ENCODE assay signal across 8 mouse cellular contexts in genomic region chr10:81413310-81414261, GRCm38 (mm10). TPM values are rescaled to one million over a fixed set of nuclear protein-coding genes. Genes with fewer than 3 reads are reported as not detected.
DNase-seq lines count a peak whose midpoint lies in the region; ATAC-seq and TF ChIP-seq lines count a peak whose summit lies in the region.

No protein-coding gene starts in this region.

- no peak overlapping the region for H3K4me2 ChIP-seq in midbrain, embryonic 16.5 days (ENCODE audit: low read length)
- peak overlapping the region; percentile 35 for H3K4me2 ChIP-seq in embryonic facial prominence, embryonic 14.5 days (ENCODE audit: low read depth, low read length)
- H3K4me2 ChIP-seq in heart, embryonic 14.5 days (ENCODE audit: low read length) = peak overlapping the region; percentile 44
- peak overlapping the region; percentile 42 for H3K4me2 ChIP-seq in kidney, postnatal 0 days (ENCODE audit: low read length)
- H3K4me2 ChIP-seq in liver, embryonic 15.5 days = peak overlapping the region; percentile 47
- H3K4me2 ChIP-seq in neural tube, embryonic 15.5 days = peak overlapping the region; percentile 34

- H3K27ac ChIP-seq in midbrain, embryonic 10.5 days (replicated peaks) = peak overlapping the region; percentile 86
- H3K27ac ChIP-seq in midbrain, embryonic 16.5 days (ENCODE audit: low read length) = no peak overlapping the region
- H3K27ac ChIP-seq in embryonic facial prominence, embryonic 14.5 days (replicated peaks; ENCODE audit: low read depth, low read length) = peak overlapping the region; percentile 84
- peak overlapping the region in 1 of 2 experiments; percentile 97; a peak in 2 of 4 replicates for H3K27ac ChIP-seq in heart, embryonic 14.5 days (replicated peaks in 1 of 2; ENCODE audit: control insufficient read depth in 1 of 2, insufficient read depth in 1 of 2, low read depth in 2 of 2, low read length in 2 of 2)
- H3K27ac ChIP-seq in kidney, postnatal 0 days = peak overlapping the region; percentile 75
- H3K27ac ChIP-seq in liver, embryonic 15.5 days (replicated peaks) = peak overlapping the region; percentile 66
- H3K27ac ChIP-seq in neural tube, embryonic 15.5 days (replicated peaks) = peak overlapping the region; percentile 41; the same call in 1 of the 2 replicates

- no peaks in the 10 kb centered on the region for H3K36me3 ChIP-seq in midbrain, embryonic 10.5 days
- H3K36me3 ChIP-seq in midbrain, embryonic 16.5 days (ENCODE audit: control insufficient read depth, insufficient read depth, low read length) = no peaks in the 10 kb centered on the region
- H3K36me3 ChIP-seq in embryonic facial prominence, embryonic 14.5 days (ENCODE audit: control insufficient read depth, insufficient read depth, low read length) = peaks cover 28% of the 10 kb centered on the region; the same call in 1 of the 2 replicates
- peaks cover 22% of the 10 kb centered on the region for H3K36me3 ChIP-seq in heart, embryonic 14.5 days (ENCODE audit: control insufficient read depth, insufficient read depth, low read length)
- no peaks in the 10 kb centered on the region for H3K36me3 ChIP-seq in kidney, postnatal 0 days (ENCODE audit: insufficient read depth, low read length)
- H3K36me3 ChIP-seq in liver, embryonic 15.5 days (replicated peaks) = no peaks in the 10 kb centered on the region
- H3K36me3 ChIP-seq in neural tube, embryonic 15.5 days = peaks cover 2% of the 10 kb centered on the region; the same call in 1 of the 2 replicates

- no peak; the same call in 1 of the 2 replicates for TF ChIP-seq CTCF in kidney, postnatal 0 days (IDR thresholded peaks at IDR 0.05; ENCODE audit: low read depth)

- ATAC-seq in midbrain, embryonic 16.5 days = no peak
- ATAC-seq in embryonic facial prominence, embryonic 14.5 days (ENCODE audit: low read depth) = peak; percentile 5; the same call in 1 of the 2 replicates
- ATAC-seq in heart, embryonic 14.5 days (ENCODE audit: insufficient number of reproducible peaks, insufficient read depth, low FRiP score, low read depth) = no peak
- peak; percentile 26 for ATAC-seq in kidney, postnatal 0 days (replicated peaks; ENCODE audit: low FRiP score, low read depth)
- ATAC-seq in liver, embryonic 15.5 days (ENCODE audit: insufficient read depth) = peak; percentile 18
- no peak for ATAC-seq in neural tube, embryonic 15.5 days (ENCODE audit: low FRiP score)

- peak overlapping the region; percentile 35; the same call in 1 of the 2 replicates for H3K4me3 ChIP-seq in midbrain, embryonic 10.5 days
- no peak overlapping the region for H3K4me3 ChIP-seq in midbrain, embryonic 16.5 days (ENCODE audit: low read depth, low read length)
- H3K4me3 ChIP-seq in embryonic facial prominence, embryonic 14.5 days (ENCODE audit: low read depth, low read length) = peak overlapping the region; percentile 1; the same call in 1 of the 2 replicates
- H3K4me3 ChIP-seq in heart, embryonic 14.5 days (ENCODE audit: control insufficient read depth in 1 of 2, insufficient read depth in 1 of 2, low read depth in 1 of 2, low read length in 2 of 2) = 0 out of 4 replicates have a peak overlapping the region, but pooled peaks of 1 of the 2 experiments have one; percentile 13
- no peak overlapping the region for H3K4me3 ChIP-seq in kidney, postnatal 0 days (replicated peaks; ENCODE audit: low read depth, low read length)
- H3K4me3 ChIP-seq in liver, embryonic 15.5 days (replicated peaks) = peak overlapping the region; percentile 26; the same call in 1 of the 2 replicates
- H3K4me3 ChIP-seq in neural tube, embryonic 15.5 days (replicated peaks) = no peak overlapping the region

- peaks cover 28% of the 10 kb centered on the region for H3K27me3 ChIP-seq in midbrain, embryonic 10.5 days (ENCODE audit: low read depth, poor library complexity, severe bottlenecking)
- no peaks in the 10 kb centered on the region for H3K27me3 ChIP-seq in midbrain, embryonic 16.5 days (ENCODE audit: control insufficient read depth, insufficient read depth, low read depth, low read length)
- H3K27me3 ChIP-seq in embryonic facial prominence, embryonic 14.5 days (replicated peaks; ENCODE audit: control insufficient read depth, insufficient read depth, low read length) = no peaks in the 10 kb centered on the region
- H3K27me3 ChIP-seq in heart, embryonic 14.5 days (ENCODE audit: control insufficient read depth, insufficient read depth, low read length) = no peaks in the 10 kb centered on the region
- no peaks in the 10 kb centered on the region for H3K27me3 ChIP-seq in kidney, postnatal 0 days (ENCODE audit: insufficient read depth, low read length)
- peaks cover 32% of the 10 kb centered on the region for H3K27me3 ChIP-seq in liver, embryonic 15.5 days
- H3K27me3 ChIP-seq in neural tube, embryonic 15.5 days (replicated peaks) = 0 out of 2 replicates have a peak, but pooled peaks cover 2% of the 10 kb centered on the region

- DNase-seq in midbrain, embryonic 10.5 days (ENCODE audit: low spot score) = no peak
- peak; percentile 86 for DNase-seq in embryonic facial prominence, embryonic 14.5 days (ENCODE audit: low spot score)
- DNase-seq in kidney, postnatal 0 days (ENCODE audit: low spot score) = peak; percentile 85
- peak; percentile 74 to 89 for DNase-seq in urinary bladder, postnatal 36 days (ENCODE audit: low spot score in 2 of 2)

- no peaks in the 10 kb centered on the region for H3K9me3 ChIP-seq in midbrain, embryonic 10.5 days (replicated peaks)
- no peaks in the 10 kb centered on the region for H3K9me3 ChIP-seq in midbrain, embryonic 16.5 days (replicated peaks; ENCODE audit: control insufficient read depth, low read length, poor library complexity, severe bottlenecking)
- no peaks in the 10 kb centered on the region for H3K9me3 ChIP-seq in embryonic facial prominence, embryonic 14.5 days (ENCODE audit: control insufficient read depth, low read length)
- H3K9me3 ChIP-seq in heart, embryonic 14.5 days (ENCODE audit: control insufficient read depth, low read length) = no peaks in the 10 kb centered on the region
- H3K9me3 ChIP-seq in kidney, postnatal 0 days (replicated peaks; ENCODE audit: low read length) = no peaks in the 10 kb centered on the region
- no peaks in the 10 kb centered on the region for H3K9me3 ChIP-seq in liver, embryonic 15.5 days (replicated peaks)
- no peaks in the 10 kb centered on the region for H3K9me3 ChIP-seq in neural tube, embryonic 15.5 days (replicated peaks)

- peaks cover 99% of the 10 kb centered on the region for H3K4me1 ChIP-seq in midbrain, embryonic 10.5 days
- peaks cover 22% of the 10 kb centered on the region for H3K4me1 ChIP-seq in midbrain, embryonic 16.5 days (ENCODE audit: control insufficient read depth, insufficient read depth, low read length)
- peaks cover 69% of the 10 kb centered on the region for H3K4me1 ChIP-seq in embryonic facial prominence, embryonic 14.5 days (ENCODE audit: control insufficient read depth, insufficient read depth, low read length)
- H3K4me1 ChIP-seq in heart, embryonic 14.5 days (ENCODE audit: control insufficient read depth in 2 of 2, insufficient read depth in 2 of 2, low read length in 2 of 2) = peaks cover 64 to 92% of the 10 kb centered on the region in 2 experiments
- H3K4me1 ChIP-seq in kidney, postnatal 0 days (replicated peaks; ENCODE audit: insufficient read depth, low read length) = peaks cover 63% of the 10 kb centered on the region
- peaks cover 85% of the 10 kb centered on the region for H3K4me1 ChIP-seq in liver, embryonic 15.5 days (replicated peaks)
- H3K4me1 ChIP-seq in neural tube, embryonic 15.5 days = peaks cover 90% of the 10 kb centered on the region

- 31% methylated on average over 26 of the region's 26 CpGs for WGBS in midbrain, embryonic 10.5 days
- 27% methylated on average over 26 of the region's 26 CpGs for WGBS in midbrain, embryonic 16.5 days
- WGBS in embryonic facial prominence, embryonic 14.5 days = 41% methylated on average over 17 of the region's 26 CpGs
- WGBS in heart, embryonic 14.5 days = 34% methylated on average over 26 of the region's 26 CpGs
- 28% methylated on average over 26 of the region's 26 CpGs for WGBS in kidney, postnatal 0 days
- WGBS in liver, embryonic 15.5 days (ENCODE audit: insufficient replicate concordance) = 18% methylated on average over 26 of the region's 26 CpGs
- 26% methylated on average over 26 of the region's 26 CpGs for WGBS in neural tube, embryonic 15.5 days

- H3K9ac ChIP-seq in midbrain, embryonic 16.5 days (ENCODE audit: low read depth, low read length) = no peak overlapping the region
- peak overlapping the region; percentile 35; the same call in 1 of the 2 replicates for H3K9ac ChIP-seq in embryonic facial prominence, embryonic 14.5 days (ENCODE audit: low read depth, low read length)
- peak overlapping the region; percentile 46 for H3K9ac ChIP-seq in heart, embryonic 14.5 days (ENCODE audit: low read length)
- peak overlapping the region; percentile 51 for H3K9ac ChIP-seq in kidney, postnatal 0 days (ENCODE audit: low read depth, low read length)
- H3K9ac ChIP-seq in liver, embryonic 15.5 days = no peak overlapping the region; the same call in 1 of the 2 replicates
- no peak overlapping the region for H3K9ac ChIP-seq in neural tube, embryonic 15.5 days (replicated peaks)

RNA-seq across cellular contexts. Expression of gene Smim24, which starts 20.7 kb away (rescaled TPM):
- 1.7 and 2.3 TPM in 2 replicates for polyA plus RNA-seq in midbrain, embryonic 10.5 days (2016; fragmentation: Nextera tagmentation; extraction: Ambion mirVana)
- 1.2 and 1.4 TPM in 2 replicates for polyA plus RNA-seq in midbrain, embryonic 16.5 days (2015; fragmentation: Nextera tagmentation; extraction: Ambion mirVana)
- polyA plus RNA-seq in embryonic facial prominence, embryonic 14.5 days (2014; fragmentation: Nextera tagmentation; extraction: Ambion mirVana) = 3.9 and 4.1 TPM in 2 replicates
- 3.8 and 4.7 TPM in 2 replicates for polyA plus RNA-seq in heart, embryonic 14.5 days (2014; fragmentation: Nextera tagmentation; extraction: Ambion mirVana)
- polyA plus RNA-seq in kidney, postnatal 0 days (2015; fragmentation: Nextera tagmentation; extraction: Ambion mirVana) = 62.4 and 68.6 TPM in 2 replicates
- 1.9 and 2.3 TPM in 2 replicates for polyA plus RNA-seq in liver, embryonic 15.5 days (2015; fragmentation: Nextera tagmentation; extraction: Ambion mirVana)
- polyA plus RNA-seq in neural tube, embryonic 15.5 days (2015; fragmentation: Nextera tagmentation; extraction: Ambion mirVana) = 2.5 and 9.3 TPM in 2 replicates

RNA-seq across cellular contexts. Expression of gene Gm48552, which starts 24.8 kb away (rescaled TPM):
- polyA plus RNA-seq in midbrain, embryonic 10.5 days (2016; fragmentation: Nextera tagmentation; extraction: Ambion mirVana) = 1.7 and 2.9 TPM in 2 replicates
- 2.3 and 3.3 TPM in 2 replicates for polyA plus RNA-seq in midbrain, embryonic 16.5 days (2015; fragmentation: Nextera tagmentation; extraction: Ambion mirVana)
- polyA plus RNA-seq in embryonic facial prominence, embryonic 14.5 days (2014; fragmentation: Nextera tagmentation; extraction: Ambion mirVana) = 0.77 and 0.88 TPM in 2 replicates
- 1.0 TPM in 2 replicates for polyA plus RNA-seq in heart, embryonic 14.5 days (2014; fragmentation: Nextera tagmentation; extraction: Ambion mirVana)
- 0.82 and 1.9 TPM in 2 replicates for polyA plus RNA-seq in kidney, postnatal 0 days (2015; fragmentation: Nextera tagmentation; extraction: Ambion mirVana)
- polyA plus RNA-seq in liver, embryonic 15.5 days (2015; fragmentation: Nextera tagmentation; extraction: Ambion mirVana) = 0.56 TPM in 1 of 2 replicates, not detected in the other
- polyA plus RNA-seq in neural tube, embryonic 15.5 days (2015; fragmentation: Nextera tagmentation; extraction: Ambion mirVana) = 3.4 and 3.6 TPM in 2 replicates

RNA-seq across cellular contexts. Expression of gene Gm48551, which starts 29.3 kb away (rescaled TPM):
- polyA plus RNA-seq in midbrain, embryonic 10.5 days (2016; fragmentation: Nextera tagmentation; extraction: Ambion mirVana) = 2.9 and 3.4 TPM in 2 replicates
- 6.1 and 8.2 TPM in 2 replicates for polyA plus RNA-seq in midbrain, embryonic 16.5 days (2015; fragmentation: Nextera tagmentation; extraction: Ambion mirVana)
- polyA plus RNA-seq in embryonic facial prominence, embryonic 14.5 days (2014; fragmentation: Nextera tagmentation; extraction: Ambion mirVana) = 2.4 and 2.6 TPM in 2 replicates
- 1.7 and 2.0 TPM in 2 replicates for polyA plus RNA-seq in heart, embryonic 14.5 days (2014; fragmentation: Nextera tagmentation; extraction: Ambion mirVana)
- 1.9 and 2.1 TPM in 2 replicates for polyA plus RNA-seq in kidney, postnatal 0 days (2015; fragmentation: Nextera tagmentation; extraction: Ambion mirVana)
- polyA plus RNA-seq in liver, embryonic 15.5 days (2015; fragmentation: Nextera tagmentation; extraction: Ambion mirVana) = 0.75 and 0.88 TPM in 2 replicates
- 5.7 and 7.2 TPM in 2 replicates for polyA plus RNA-seq in neural tube, embryonic 15.5 days (2015; fragmentation: Nextera tagmentation; extraction: Ambion mirVana)

RNA-seq across cellular contexts. Expression of gene Dohh, which starts 29.4 kb away (rescaled TPM):
- 93.4 and 98.7 TPM in 2 replicates for polyA plus RNA-seq in midbrain, embryonic 10.5 days (2016; fragmentation: Nextera tagmentation; extraction: Ambion mirVana)
- polyA plus RNA-seq in midbrain, embryonic 16.5 days (2015; fragmentation: Nextera tagmentation; extraction: Ambion mirVana) = 77.5 and 86.2 TPM in 2 replicates
- 61.4 and 67.1 TPM in 2 replicates for polyA plus RNA-seq in embryonic facial prominence, embryonic 14.5 days (2014; fragmentation: Nextera tagmentation; extraction: Ambion mirVana)
- 52.6 and 53.5 TPM in 2 replicates for polyA plus RNA-seq in heart, embryonic 14.5 days (2014; fragmentation: Nextera tagmentation; extraction: Ambion mirVana)
- 74.3 and 80.6 TPM in 2 replicates for polyA plus RNA-seq in kidney, postnatal 0 days (2015; fragmentation: Nextera tagmentation; extraction: Ambion mirVana)
- polyA plus RNA-seq in liver, embryonic 15.5 days (2015; fragmentation: Nextera tagmentation; extraction: Ambion mirVana) = 50.9 and 56.2 TPM in 2 replicates
- polyA plus RNA-seq in neural tube, embryonic 15.5 days (2015; fragmentation: Nextera tagmentation; extraction: Ambion mirVana) = 101 TPM in 2 replicates

RNA-seq across cellular contexts. Expression of gene Fzr1, which starts 35.3 kb away (rescaled TPM):
- 138 and 146 TPM in 2 replicates for polyA plus RNA-seq in midbrain, embryonic 10.5 days (2016; fragmentation: Nextera tagmentation; extraction: Ambion mirVana)
- 145 and 146 TPM in 2 replicates for polyA plus RNA-seq in midbrain, embryonic 16.5 days (2015; fragmentation: Nextera tagmentation; extraction: Ambion mirVana)
- 69.5 and 90.1 TPM in 2 replicates for polyA plus RNA-seq in embryonic facial prominence, embryonic 14.5 days (2014; fragmentation: Nextera tagmentation; extraction: Ambion mirVana)
- polyA plus RNA-seq in heart, embryonic 14.5 days (2014; fragmentation: Nextera tagmentation; extraction: Ambion mirVana) = 64.6 and 67.0 TPM in 2 replicates
- 67.5 and 70.6 TPM in 2 replicates for polyA plus RNA-seq in kidney, postnatal 0 days (2015; fragmentation: Nextera tagmentation; extraction: Ambion mirVana)
- polyA plus RNA-seq in liver, embryonic 15.5 days (2015; fragmentation: Nextera tagmentation; extraction: Ambion mirVana) = 127 and 147 TPM in 2 replicates
- polyA plus RNA-seq in neural tube, embryonic 15.5 days (2015; fragmentation: Nextera tagmentation; extraction: Ambion mirVana) = 132 and 146 TPM in 2 replicates

Comparison
In these comparisons a context has a peak if more than half of its experiments do, and no peak if none do; other contexts are left out.
1. H3K4me3 ChIP-seq: peak in midbrain, embryonic 10.5 days (single experiment), embryonic facial prominence, embryonic 14.5 days (single experiment) and liver, embryonic 15.5 days (single experiment); none in midbrain, embryonic 16.5 days (single experiment), kidney, postnatal 0 days (single experiment) and neural tube, embryonic 15.5 days (single experiment).
2. ATAC-seq: peak in embryonic facial prominence, embryonic 14.5 days (single experiment), kidney, postnatal 0 days (single experiment) and liver, embryonic 15.5 days (single experiment); none in midbrain, embryonic 16.5 days (single experiment), heart, embryonic 14.5 days (single experiment) and neural tube, embryonic 15.5 days (single experiment).
3. H3K9ac ChIP-seq: peak in embryonic facial prominence, embryonic 14.5 days (single experiment), heart, embryonic 14.5 days (single experiment) and kidney, postnatal 0 days (single experiment); none in midbrain, embryonic 16.5 days (single experiment), liver, embryonic 15.5 days (single experiment) and neural tube, embryonic 15.5 days (single experiment).